Mouse (Mus musculus): ENCODE measurements at regions not wholly inside any gene's neighbourhood (a gene's known extent, or its start where the extent isn't known, plus 50 kb on each side); places are given as distances from the start of the nearest gene placed in this dataset.

- no peak for DNase-seq
- intact Hi-C loops (cut with DNase I; ENCODE audit: low total_unique reads): no loop called here
These were observed 58.6 kb downstream of the Kcnrg start for GRCm38 (mm10) chr14:61665815-61666214.

- intact Hi-C loops (cut with DNase I; ENCODE audit: low total_unique reads): no loop called here
- no peak for DNase-seq
These were observed 65.9 kb downstream of the Kcnrg start for GRCm38 (mm10) chr14:61673184-61673583.

GRCm38 (mm10) chr14:61678107-61678506, 70.8 kb downstream of the Kcnrg start:
- no peak for DNase-seq
- intact Hi-C loops (cut with DNase I; ENCODE audit: low total_unique reads): no loop called here

GRCm38 (mm10) chr14:61680818-61681707, 73.8 kb downstream of the Kcnrg start:
- peak; percentile 95 for DNase-seq
- intact Hi-C loops (cut with DNase I; ENCODE audit: low total_unique reads): loop anchor here (5.0 kb wide), 1 partner anchor 34 kb away; no protein-coding TSS in a partner anchor

GRCm38 (mm10) chr14:61681708-61682701, 74.7 kb downstream of the Kcnrg start:
- intact Hi-C loops (cut with DNase I; ENCODE audit: low total_unique reads): loop anchor here (5.0 kb wide), 1 partner anchor 35 kb away; no protein-coding TSS in a partner anchor

GRCm38 (mm10) chr14:61682721-61683355, 75.6 kb downstream of the Kcnrg start:
- intact Hi-C loops (cut with DNase I; ENCODE audit: low total_unique reads): loop anchor here (5.0 kb wide), 1 partner anchor 36 kb away; no protein-coding TSS in a partner anchor
- DNase-seq: peak; percentile 75

More at GRCm38 (mm10) chr14:61681708-61682701, 74.7 kb downstream of the Kcnrg start:
- peak; percentile 96 for DNase-seq

- intact Hi-C loops (cut with DNase I; ENCODE audit: low total_unique reads): loop anchor here (5.0 kb wide), 1 partner anchor 36 kb away; no protein-coding TSS in a partner anchor
- DNase-seq: peak; percentile 13
These were observed 76.1 kb downstream of the Kcnrg start for GRCm38 (mm10) chr14:61683356-61683740.

- DNase-seq: peak; percentile 14
- intact Hi-C loops (cut with DNase I; ENCODE audit: low total_unique reads): loop anchor here (5.0 kb wide), 1 partner anchor 37 kb away; no protein-coding TSS in a partner anchor
These were observed 76.6 kb downstream of the Kcnrg start for GRCm38 (mm10) chr14:61683791-61684411.

- intact Hi-C loops (cut with DNase I; ENCODE audit: low total_unique reads): loop anchor here (5.0 kb wide), 1 partner anchor 37 kb away; no protein-coding TSS in a partner anchor
- DNase-seq: no peak
These were observed 77.4 kb downstream of the Kcnrg start for GRCm38 (mm10) chr14:61684473-61685230.

GRCm38 (mm10) chr14:61685231-61685800, 78.1 kb downstream of the Kcnrg start:
- intact Hi-C loops (cut with DNase I; ENCODE audit: low total_unique reads): no loop called here
- no peak for DNase-seq

- intact Hi-C loops (cut with DNase I; ENCODE audit: low total_unique reads): no loop called here
- DNase-seq: peak; percentile 53
These were observed 78.9 kb downstream of the Kcnrg start for GRCm38 (mm10) chr14:61686101-61686691.

- peak; percentile 50 for DNase-seq
- intact Hi-C loops (cut with DNase I; ENCODE audit: low total_unique reads): no loop called here
These were observed 79.6 kb downstream of the Kcnrg start for GRCm38 (mm10) chr14:61686821-61687341.

- no peak for DNase-seq
- intact Hi-C loops (cut with DNase I; ENCODE audit: low total_unique reads): no loop called here
These were observed 80.2 kb downstream of the Kcnrg start for GRCm38 (mm10) chr14:61687346-61688012.

GRCm38 (mm10) chr14:61688013-61688520, 80.8 kb downstream of the Kcnrg start:
- intact Hi-C loops (cut with DNase I; ENCODE audit: low total_unique reads): no loop called here
- DNase-seq: no peak

GRCm38 (mm10) chr14:61688666-61689065, 81.4 kb downstream of the Kcnrg start:
- DNase-seq: peak; percentile 8
- intact Hi-C loops (cut with DNase I; ENCODE audit: low total_unique reads): no loop called here

GRCm38 (mm10) chr14:61689281-61689680, 82.0 kb downstream of the Kcnrg start:
- peak; percentile 11 for DNase-seq

More at GRCm38 (mm10) chr14:61689281-61689680, 82.0 kb downstream of the Kcnrg start:
- intact Hi-C loops (cut with DNase I; ENCODE audit: low total_unique reads): no loop called here
